Mouse (Mus musculus): ENCODE results near the gene Shisa8. TPM values are rescaled to one million over a fixed set of nuclear protein-coding genes. Genes with fewer than 3 reads are reported as not detected.

Gene Shisa8
- polyA plus RNA-seq, 1 experiment: not detected

DNA sequence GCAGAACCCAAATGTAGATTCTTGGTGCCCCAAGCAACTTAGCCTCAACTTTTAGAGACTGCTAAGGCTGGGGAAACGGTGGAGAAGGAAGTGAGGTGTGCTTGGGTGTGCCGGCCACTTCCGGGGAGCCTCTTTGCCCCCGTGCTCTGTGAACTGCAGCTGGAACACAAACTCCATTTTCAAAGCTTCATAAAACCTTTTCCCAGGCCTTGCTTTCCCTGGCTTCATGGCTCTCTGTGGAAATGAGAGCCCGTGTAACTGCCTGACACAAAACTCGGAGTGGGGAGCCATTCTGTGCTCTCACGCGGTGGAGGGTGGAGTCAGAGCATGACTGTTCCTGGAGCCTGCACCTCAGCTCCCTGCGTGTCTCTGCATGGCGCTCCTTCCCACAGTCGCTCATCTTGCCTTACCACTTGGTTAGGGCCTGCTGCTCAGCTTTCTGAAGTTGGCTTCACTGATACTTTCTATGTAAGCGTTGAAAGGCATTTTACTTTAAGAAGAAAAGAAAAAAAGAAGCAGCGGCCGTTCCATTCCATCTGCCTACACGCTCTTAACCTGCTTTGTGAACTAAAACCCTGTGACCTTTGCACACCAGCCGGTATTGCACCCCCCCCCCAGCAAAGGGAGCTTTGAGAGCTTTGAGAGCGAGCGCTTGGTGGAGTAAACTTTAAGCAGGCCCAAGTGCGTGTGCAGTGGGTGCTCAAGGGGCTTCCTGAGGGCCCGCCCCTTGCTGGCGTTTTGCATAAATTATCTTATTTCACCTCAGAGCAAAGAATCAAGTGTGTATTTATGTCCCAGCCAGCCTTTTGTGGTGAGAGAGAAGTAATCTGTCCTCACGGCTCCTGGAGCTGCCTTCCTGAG lies 46.1 kb downstream of the Shisa8 start:
- H3K4me1 ChIP-seq (ENCODE audit: control insufficient read depth, insufficient read depth, low read length): peaks cover 10% of the 10 kb centered on the region
- H3K4me3 ChIP-seq (ENCODE audit: insufficient read depth, low read length): no peak overlapping the region
- no peak overlapping the region for H3K27ac ChIP-seq (ENCODE audit: insufficient read depth, low read length)
- no peak for TF ChIP-seq CTCF (IDR thresholded peaks at IDR 0.05; ENCODE audit: borderline replicate concordance, insufficient read depth, low read length)
- TF ChIP-seq POLR2A (IDR thresholded peaks at IDR 0.05; ENCODE audit: low read depth, low read length): no peak

DNA sequence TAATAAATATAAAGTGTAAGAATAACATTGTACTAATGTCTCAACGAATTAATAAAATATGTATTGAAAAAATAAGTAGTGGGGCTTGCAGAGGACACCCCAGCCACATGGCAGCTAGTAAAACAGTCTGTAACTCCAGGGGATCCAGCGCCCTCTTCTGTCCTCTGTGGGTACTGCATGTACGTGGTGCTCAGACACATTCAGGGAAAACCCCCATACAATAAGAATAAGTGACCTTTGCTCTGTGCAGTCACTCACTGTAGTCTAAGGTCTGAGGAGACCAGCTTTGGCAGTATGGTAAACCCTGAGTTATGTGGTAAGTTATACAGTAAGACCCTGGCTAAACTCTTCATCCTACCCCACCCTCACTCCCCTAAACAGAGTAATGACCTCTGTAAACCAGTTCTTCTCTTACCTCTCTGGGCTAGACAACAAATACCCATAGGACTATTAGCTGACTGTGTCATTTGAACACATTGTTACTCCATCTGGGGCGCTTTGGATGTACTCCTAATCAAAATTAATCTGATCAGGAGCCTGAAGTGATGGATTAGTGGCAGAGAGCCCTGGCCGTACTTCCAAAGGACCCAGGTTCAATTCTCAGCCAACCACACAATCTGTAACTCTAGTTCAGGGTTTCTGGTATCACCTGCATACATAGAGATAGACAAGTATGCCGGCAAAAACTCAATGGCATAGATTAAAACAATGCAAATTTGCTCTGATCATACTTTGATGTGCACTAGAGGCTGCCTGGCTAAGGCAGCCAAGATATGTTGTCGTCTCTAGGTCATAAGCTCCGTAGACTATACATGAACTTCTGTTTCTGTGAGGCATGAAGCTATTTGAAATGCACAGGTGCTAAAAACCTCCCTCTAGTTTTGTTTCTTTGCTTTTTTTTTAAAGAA lies 47.0 kb downstream of the Shisa8 start:
- H3K4me3 ChIP-seq (ENCODE audit: insufficient read depth, low read length): no peak overlapping the region
- no peak overlapping the region for H3K27ac ChIP-seq (ENCODE audit: insufficient read depth, low read length)
- peak; percentile 62; the same call in 1 of the 2 replicates for TF ChIP-seq CTCF (IDR thresholded peaks at IDR 0.05; ENCODE audit: borderline replicate concordance, insufficient read depth, low read length)
- TF ChIP-seq POLR2A (IDR thresholded peaks at IDR 0.05; ENCODE audit: low read depth, low read length): no peak
- peaks cover 19% of the 10 kb centered on the region for H3K4me1 ChIP-seq (ENCODE audit: control insufficient read depth, insufficient read depth, low read length)

DNA sequence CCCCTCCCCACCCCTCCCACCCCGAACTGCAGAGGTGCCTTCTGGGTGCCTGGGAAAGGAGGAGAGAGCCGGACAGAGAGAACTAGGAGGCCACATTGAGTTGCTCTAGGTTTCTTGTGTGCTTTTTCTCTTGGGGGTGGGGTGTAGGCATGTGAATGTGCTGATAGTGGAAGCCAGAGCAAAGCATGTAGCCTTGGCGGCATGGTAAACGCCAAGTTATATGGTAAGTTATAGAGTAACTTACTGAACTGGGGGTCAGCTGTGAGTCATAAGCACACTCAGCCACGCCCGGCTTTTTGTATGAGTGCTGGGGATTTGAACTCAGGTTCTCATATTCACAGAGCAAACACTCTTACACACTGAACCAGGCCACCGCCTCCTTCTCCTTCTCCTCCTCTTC lies 48.1 kb downstream of the Shisa8 start:
- TF ChIP-seq POLR2A (IDR thresholded peaks at IDR 0.05; ENCODE audit: low read depth, low read length): no peak
- TF ChIP-seq CTCF (IDR thresholded peaks at IDR 0.05; ENCODE audit: borderline replicate concordance, insufficient read depth, low read length): no peak
- Histone ChIP-seq H3K27ac (ENCODE audit: insufficient read depth, low read length) (no peak overlapping the region), H3K4me1 (ENCODE audit: control insufficient read depth, insufficient read depth, low read length) (peaks cover 25% of the 10 kb centered on the region)

DNA sequence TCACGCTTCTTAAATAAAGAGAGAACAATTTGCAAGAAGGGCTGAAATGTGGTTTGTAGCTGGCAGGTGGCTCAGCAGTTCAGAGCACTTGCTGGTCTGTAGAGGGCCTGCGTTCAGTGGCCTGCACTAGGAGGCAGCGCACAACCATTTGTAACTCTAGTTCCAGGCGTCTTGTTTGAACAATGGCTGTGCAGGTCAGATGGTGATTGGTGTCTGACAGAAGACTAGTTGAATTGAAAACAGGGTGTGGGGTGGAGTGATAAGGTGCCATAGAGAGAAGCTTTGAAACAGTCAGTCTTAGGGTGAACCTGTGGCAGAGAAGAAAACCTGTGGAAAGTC lies 48.6 kb downstream of the Shisa8 start:
- Histone ChIP-seq H3K4me1 (ENCODE audit: control insufficient read depth, insufficient read depth, low read length) (peaks cover 28% of the 10 kb centered on the region), H3K27ac (ENCODE audit: insufficient read depth, low read length) (no peak overlapping the region), H3K4me3 (ENCODE audit: insufficient read depth, low read length) (no peak overlapping the region)
- TF ChIP-seq POLR2A (IDR thresholded peaks at IDR 0.05; ENCODE audit: low read depth, low read length) (no peak), CTCF (IDR thresholded peaks at IDR 0.05; ENCODE audit: borderline replicate concordance, insufficient read depth, low read length) (no peak)

More for the DNA sequence above, 48.1 kb downstream of the Shisa8 start:
- no peak overlapping the region for H3K4me3 ChIP-seq (ENCODE audit: insufficient read depth, low read length)

DNA sequence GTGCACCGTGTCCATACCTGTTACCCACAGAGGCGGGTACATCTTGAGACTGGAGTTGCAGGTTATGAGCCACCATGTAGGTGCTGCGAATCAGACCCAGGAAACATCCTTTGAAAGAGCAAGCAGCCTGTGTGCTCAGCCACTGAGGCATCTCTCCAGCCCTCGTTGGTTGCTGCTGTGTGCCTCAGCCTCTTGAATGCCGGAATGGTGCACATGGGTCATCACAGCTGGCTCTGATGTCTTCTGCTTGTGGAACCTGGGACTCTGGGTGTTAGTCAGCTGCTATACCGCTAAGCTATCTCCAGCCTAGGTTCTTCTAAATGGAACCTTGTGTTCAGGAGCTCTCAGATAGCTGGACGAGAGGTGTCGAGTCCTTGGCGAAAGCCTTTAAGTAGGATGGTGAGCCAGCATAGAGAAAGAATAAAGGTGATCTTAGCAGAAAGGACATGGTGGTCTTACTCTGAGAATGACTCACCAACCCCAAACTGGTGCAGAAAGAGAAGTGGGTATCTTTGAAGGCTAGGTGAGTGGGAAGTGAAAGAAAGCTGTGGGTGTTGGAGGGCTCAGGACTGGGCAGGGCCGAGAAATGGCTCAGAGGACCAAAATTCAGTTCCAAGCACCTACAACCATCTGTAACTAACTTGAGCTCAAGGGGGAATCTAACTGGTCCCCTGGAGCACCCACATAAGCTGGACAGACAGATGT lies 49.1 kb downstream of the Shisa8 start:
- peaks cover 30% of the 10 kb centered on the region for H3K4me1 ChIP-seq (ENCODE audit: control insufficient read depth, insufficient read depth, low read length)
- no peak for TF ChIP-seq POLR2A (IDR thresholded peaks at IDR 0.05; ENCODE audit: low read depth, low read length)
- TF ChIP-seq CTCF (IDR thresholded peaks at IDR 0.05; ENCODE audit: borderline replicate concordance, insufficient read depth, low read length): no peak
- no peak overlapping the region for H3K4me3 ChIP-seq (ENCODE audit: insufficient read depth, low read length)
- H3K27ac ChIP-seq (ENCODE audit: insufficient read depth, low read length): no peak overlapping the region

DNA sequence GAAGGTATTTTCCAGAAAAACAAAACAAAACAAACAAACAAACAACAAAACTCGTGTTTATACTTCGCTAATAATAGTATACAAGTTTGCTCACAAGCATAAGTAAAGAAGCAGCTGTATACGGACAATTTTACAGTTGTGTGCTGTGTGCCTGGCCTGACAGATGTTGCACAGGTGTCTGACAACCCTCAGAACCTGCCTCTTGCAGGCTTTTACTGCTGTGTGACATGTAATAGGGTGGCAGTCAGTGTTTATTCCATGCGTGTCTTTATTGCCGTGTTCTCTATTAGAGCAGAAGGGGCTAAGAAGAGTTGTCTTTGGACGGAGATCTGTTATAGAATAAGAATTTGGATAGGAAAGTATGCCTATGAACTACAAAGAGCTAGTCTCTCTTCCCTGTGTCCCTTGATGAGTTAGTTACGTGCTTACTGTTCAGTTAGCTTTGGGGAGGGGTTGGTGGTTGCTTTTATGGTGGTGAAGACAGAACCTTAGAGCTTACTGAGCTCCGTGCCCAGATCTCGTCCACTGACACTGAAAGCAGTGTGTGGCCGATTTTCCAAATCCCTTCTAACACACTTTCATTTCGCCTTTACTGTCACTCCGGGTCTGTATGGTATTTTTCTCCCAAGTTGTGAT lies 50.5 kb downstream of the Shisa8 start:
- no peak overlapping the region for H3K27ac ChIP-seq (ENCODE audit: insufficient read depth, low read length)
- H3K4me1 ChIP-seq (ENCODE audit: control insufficient read depth, insufficient read depth, low read length): peaks cover 35% of the 10 kb centered on the region
- no peak overlapping the region for H3K4me3 ChIP-seq (ENCODE audit: insufficient read depth, low read length)
- TF ChIP-seq POLR2A (IDR thresholded peaks at IDR 0.05; ENCODE audit: low read depth, low read length) (no peak), CTCF (IDR thresholded peaks at IDR 0.05; ENCODE audit: borderline replicate concordance, insufficient read depth, low read length) (no peak)

DNA sequence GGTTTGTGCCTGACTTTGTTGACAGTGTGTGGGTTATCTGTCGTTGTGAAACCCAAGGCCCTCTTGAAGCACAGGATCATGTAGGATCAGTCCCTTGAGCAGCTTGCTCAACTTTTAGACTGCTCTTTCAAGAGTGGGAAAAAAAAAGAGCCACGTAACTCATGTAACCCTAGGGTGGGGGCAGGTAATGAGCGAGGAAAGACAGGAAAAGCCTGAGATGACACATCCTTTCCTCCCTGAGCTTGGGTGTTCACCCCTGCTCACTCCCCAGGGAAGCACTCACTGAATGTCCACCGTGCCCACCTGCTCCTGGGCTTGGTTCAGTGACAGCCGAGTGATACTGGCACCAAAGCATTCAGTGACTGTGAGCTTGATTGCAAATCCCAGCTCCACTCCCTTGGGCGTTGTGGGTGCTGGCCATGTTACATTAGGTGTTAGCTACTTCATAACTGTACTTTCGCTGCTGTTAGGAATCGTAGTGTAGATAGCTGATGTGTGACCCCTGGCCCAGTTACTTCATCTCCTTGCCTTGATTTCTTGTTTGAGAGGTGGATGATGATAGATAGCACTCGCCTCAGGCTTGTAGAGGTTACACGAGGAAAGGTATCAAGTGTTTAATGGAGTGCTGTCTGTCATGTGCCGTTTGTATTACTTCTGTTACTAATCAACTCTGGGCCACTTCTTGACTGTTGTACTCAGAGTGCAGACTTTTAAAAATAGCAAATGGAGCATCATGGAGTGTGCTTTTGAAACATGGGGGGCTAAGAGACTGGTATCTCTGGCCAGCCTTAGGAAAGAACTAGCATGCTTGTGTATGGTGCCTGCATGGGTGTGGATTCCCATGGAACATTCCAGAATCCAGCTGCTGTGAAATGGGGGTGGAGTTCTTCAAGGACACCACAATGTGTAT lies 51.6 kb downstream of the Shisa8 start:
- Histone ChIP-seq H3K27ac (ENCODE audit: insufficient read depth, low read length) (no peak overlapping the region), H3K4me3 (ENCODE audit: insufficient read depth, low read length) (no peak overlapping the region), H3K4me1 (ENCODE audit: control insufficient read depth, insufficient read depth, low read length) (peaks cover 35% of the 10 kb centered on the region)
- TF ChIP-seq POLR2A (IDR thresholded peaks at IDR 0.05; ENCODE audit: low read depth, low read length) (no peak), CTCF (IDR thresholded peaks at IDR 0.05; ENCODE audit: borderline replicate concordance, insufficient read depth, low read length) (no peak)

DNA sequence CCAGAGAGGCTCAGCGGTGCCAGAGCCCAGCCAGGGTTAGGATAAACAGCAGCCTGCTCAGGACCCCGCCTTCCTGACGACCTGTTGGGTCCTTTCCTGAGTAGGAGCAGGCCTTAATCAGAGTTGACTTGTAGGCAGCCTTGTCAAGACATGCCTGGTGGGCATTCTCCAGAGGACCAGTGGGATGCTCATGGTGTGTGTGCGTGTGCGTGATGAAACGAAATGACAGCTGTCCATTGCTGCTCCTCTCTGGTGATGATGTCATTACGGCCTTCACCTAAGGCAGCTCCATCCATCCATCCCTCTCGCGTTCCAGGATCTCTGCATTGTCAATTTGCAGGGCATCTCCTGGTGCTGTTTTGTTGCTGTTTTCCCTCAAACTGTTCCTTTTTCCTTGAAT lies 53.1 kb downstream of the Shisa8 start:
- Histone ChIP-seq H3K27ac (ENCODE audit: insufficient read depth, low read length) (no peak overlapping the region), H3K4me3 (ENCODE audit: insufficient read depth, low read length) (no peak overlapping the region), H3K4me1 (ENCODE audit: control insufficient read depth, insufficient read depth, low read length) (peaks cover 35% of the 10 kb centered on the region)
- no peak for TF ChIP-seq POLR2A (IDR thresholded peaks at IDR 0.05; ENCODE audit: low read depth, low read length)
- TF ChIP-seq CTCF (IDR thresholded peaks at IDR 0.05; ENCODE audit: borderline replicate concordance, insufficient read depth, low read length): no peak
